Mouse (Mus musculus) cerebellum, adult 2 months (tissue): ENCODE data around the gene Gm49661.

ENCODE experiments used
- CTCF ChIP-seq: fragments of 200-500 bp; IDR thresholded peaks from 2 replicates; pipeline ENCODE4 v1.5.1; 2011; ENCODE audit warnings: low read depth, mild to moderate bottlenecking, control low read depth, low read length, moderate library complexity, borderline replicate concordance; ENCODE audit not compliant: insufficient read depth
- POLR2A ChIP-seq: fragments of 200-500 bp; IDR thresholded peaks from 2 replicates; pipeline ENCODE4 v1.6.1; 2011; ENCODE audit warnings: low read length, control low read depth, borderline replicate concordance; ENCODE audit not compliant: insufficient read depth

GRCm38 (mm10) chr8:84996978-84997377 is 27.7 kb upstream of the Gm49661 start:
- TF ChIP-seq CTCF (no peak), POLR2A (no peak)
